Mouse (Mus musculus) liver, postnatal 0 days (tissue): ENCODE data around the gene Foxk1.

Experiments
- CTCF ChIP-seq: sonication (generic); IDR thresholded peaks from 2 replicates; pipeline ENCODE4 v1.5.1; 2016; ENCODE audit warnings: antibody characterized with exemption, low read depth
- EP300 ChIP-seq: IDR thresholded peaks from 2 replicates; pipeline ENCODE4 v1.6.1; 2016; ENCODE audit warnings: antibody characterized with exemption, low read depth, mild to moderate bottlenecking

GRCm38 (mm10) chr5:142450846-142451245, 49.5 kb downstream of the Foxk1 start:
- no peak for TF ChIP-seq CTCF
- no peak for TF ChIP-seq EP300
